Mouse (Mus musculus) neutrophil, adult 5-6 weeks (primary cell): ENCODE results near the gene Agt. TPM values are rescaled to one million over a fixed set of nuclear protein-coding genes. Genes with fewer than 3 reads are reported as not detected.

Experiments used
- ATAC-seq: fragments of 151-379, 151-347 bp; 2 replicates; pipeline ENCODE4 v1.8.0; 2017; ENCODE audit warnings: mild to moderate bottlenecking, moderate TSS enrichment; ENCODE audit not compliant: insufficient number of reproducible peaks, poor library complexity, low FRiP score, severe bottlenecking; ENCODE audit errors: extremely low read depth
- total RNA-seq: library from RNA; stranded (forward); fragments of 200-1000 nt; gene quantifications from 2 replicates; pipeline ENCODE4 v1.2.3, GENCODE M21; 2017

The Agt gene
- not detected in 2 replicates for total RNA-seq

- no peak for ATAC-seq
Observed at GRCm38 (mm10) chr8:124569593-124569992, at the start of gene Agt. Gene Agt, minus strand, starts transcription at chr8:124569706.

GRCm38 (mm10) chr8:124618252-124618651 is 48.7 kb upstream of the Agt start:
- ATAC-seq, result no peak

- peak; percentile 37; the same call in 1 of the 2 replicates for ATAC-seq
Observed at GRCm38 (mm10) chr8:124617266-124617869, 47.9 kb upstream of the Agt start.

- no peak for ATAC-seq
Observed at GRCm38 (mm10) chr8:124614325-124614724, 44.8 kb upstream of the Agt start.

GRCm38 (mm10) chr8:124608972-124609353 is 39.5 kb upstream of the Agt start:
- no peak for ATAC-seq

- no peak for ATAC-seq
Observed at GRCm38 (mm10) chr8:124608239-124608971, 38.9 kb upstream of the Agt start.

- no peak for ATAC-seq
Observed at GRCm38 (mm10) chr8:124604066-124604465, 34.6 kb upstream of the Agt start.

- ATAC-seq, result no peak
Observed at GRCm38 (mm10) chr8:124589393-124589792, 19.9 kb upstream of the Agt start.

- no peak for ATAC-seq
Observed at GRCm38 (mm10) chr8:124586556-124586955, 17.1 kb upstream of the Agt start.

GRCm38 (mm10) chr8:124585718-124586425 is 16.4 kb upstream of the Agt start:
- ATAC-seq, result no peak

- no peak for ATAC-seq
Observed at GRCm38 (mm10) chr8:124576751-124577150, 7.2 kb upstream of the Agt start.

- ATAC-seq, result no peak
Observed at GRCm38 (mm10) chr8:124575811-124576210, 6.3 kb upstream of the Agt start, which contains the start of gene Capn9. Gene Capn9, plus strand, starts transcription at chr8:124576111.

GRCm38 (mm10) chr8:124573552-124574340 is 4.2 kb upstream of the Agt start:
- peak; percentile 39 for ATAC-seq

GRCm38 (mm10) chr8:124572430-124572775 is 2.9 kb upstream of the Agt start:
- ATAC-seq, result no peak

GRCm38 (mm10) chr8:124571732-124572429 is 2.4 kb upstream of the Agt start:
- no peak for ATAC-seq

- no peak for ATAC-seq
Observed at GRCm38 (mm10) chr8:124569100-124569499, 406 bp downstream of the Agt start.

GRCm38 (mm10) chr8:124567584-124567983 is 1.9 kb downstream of the Agt start:
- ATAC-seq, result no peak

- ATAC-seq, result no peak
Observed at GRCm38 (mm10) chr8:124567126-124567525, 2.4 kb downstream of the Agt start.

GRCm38 (mm10) chr8:124557476-124557875 is 12.0 kb downstream of the Agt start:
- ATAC-seq, result no peak
